Mouse (Mus musculus): ENCODE results near the gene Tbc1d25. TPM values are rescaled to one million over a fixed set of nuclear protein-coding genes. Genes with fewer than 3 reads are reported as not detected.

Tbc1d25 gene
- polyA plus RNA-seq, 1 experiment from 2014 or later = 22.3 TPM

DNA sequence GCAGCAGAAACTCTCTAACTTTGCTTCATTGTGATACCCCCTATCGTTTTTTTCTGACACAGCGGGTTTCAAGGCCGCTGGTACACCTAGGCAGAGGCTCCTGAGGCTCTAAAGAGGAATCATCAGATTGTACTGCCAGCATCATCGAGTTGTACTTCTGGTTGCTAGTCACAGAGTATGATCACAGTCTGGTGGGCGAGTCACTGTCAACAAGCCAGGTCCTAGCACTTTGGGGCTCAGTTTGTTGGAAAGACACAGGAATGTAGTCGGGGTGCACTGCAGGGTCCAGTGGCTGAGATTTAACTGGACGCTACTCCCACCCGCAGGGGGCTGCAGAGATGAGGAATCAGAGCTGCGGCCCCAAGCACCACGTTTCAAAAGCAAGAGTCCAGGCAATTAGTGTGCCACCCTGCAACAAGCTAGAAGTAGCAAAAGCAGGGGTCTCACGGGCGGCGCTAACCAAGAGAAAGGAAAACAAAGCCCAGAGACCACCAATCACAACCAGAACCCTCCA lies 16.2 kb upstream of the Tbc1d25 start:
- H3K4me2 ChIP-seq (replicated peaks) = peak overlapping the region; percentile 69
- H3K9me3 ChIP-seq (ENCODE audit: control insufficient read depth, low read length) = no peaks in the 10 kb centered on the region
- DNase-seq (ENCODE audit: low spot score) = no peak
- WGBS = 25% methylated on average over 13 of the region's 13 CpGs
- H3K4me3 ChIP-seq (replicated peaks; ENCODE audit: low read length) = peak overlapping the region; percentile 45
- ATAC-seq (ENCODE audit: low FRiP score) = no peak
- H3K36me3 ChIP-seq (replicated peaks; ENCODE audit: control insufficient read depth, insufficient read depth) = no peaks in the 10 kb centered on the region
- peak overlapping the region; percentile 79 for H3K27ac ChIP-seq
- H3K9ac ChIP-seq = peak overlapping the region; percentile 50
- no peaks in the 10 kb centered on the region for H3K27me3 ChIP-seq (ENCODE audit: control insufficient read depth, insufficient read depth, low read length)
- no peaks in the 10 kb centered on the region for H3K4me1 ChIP-seq (replicated peaks; ENCODE audit: control insufficient read depth, insufficient read depth, low read length)

DNA sequence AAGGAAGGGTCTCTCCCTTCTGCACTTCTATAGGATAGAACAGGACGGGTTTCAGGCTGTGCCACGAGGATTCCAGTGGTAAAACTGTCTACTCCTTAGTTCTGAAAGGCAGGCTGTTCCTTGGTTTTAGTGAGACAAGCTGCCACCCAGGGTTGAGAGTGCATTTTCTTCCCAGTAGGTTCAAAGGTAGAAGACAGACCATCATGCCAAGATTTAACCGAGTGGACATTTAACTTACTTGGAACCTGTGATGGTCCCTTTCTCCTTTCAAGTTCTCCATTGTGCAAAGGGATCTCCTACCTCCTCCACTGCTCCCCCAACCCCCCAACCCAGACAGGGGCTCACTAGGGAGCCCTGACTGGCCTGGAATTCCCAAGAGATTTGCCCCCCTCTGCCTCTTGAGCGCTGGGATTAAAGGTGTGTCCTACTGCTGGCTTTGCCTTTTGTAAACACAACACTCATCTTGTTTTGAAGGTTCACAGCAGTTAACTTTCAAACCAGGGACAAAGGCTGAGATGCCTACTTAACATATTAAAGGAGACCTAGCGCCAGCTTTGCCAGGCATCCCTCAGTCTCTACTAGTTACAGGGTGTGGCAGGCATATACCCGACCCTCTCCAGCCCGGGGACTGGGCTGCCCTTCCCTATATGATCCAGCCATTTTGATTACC lies 7.0 kb upstream of the Tbc1d25 start:
- Histone ChIP-seq H3K9ac (no peak overlapping the region), H3K4me2 (replicated peaks) (no peak overlapping the region), H3K36me3 (replicated peaks; ENCODE audit: control insufficient read depth, insufficient read depth) (no peaks in the 10 kb centered on the region; the same call in 1 of the 2 replicates), H3K9me3 (ENCODE audit: control insufficient read depth, low read length) (no peaks in the 10 kb centered on the region), H3K27me3 (ENCODE audit: control insufficient read depth, insufficient read depth, low read length) (no peaks in the 10 kb centered on the region), H3K27ac (no peak overlapping the region), H3K4me1 (replicated peaks; ENCODE audit: control insufficient read depth, insufficient read depth, low read length) (no peaks in the 10 kb centered on the region), H3K4me3 (replicated peaks; ENCODE audit: low read length) (no peak overlapping the region)
- ATAC-seq (ENCODE audit: low FRiP score) (no peak), DNase-seq (ENCODE audit: low spot score) (no peak)
- WGBS = 19% methylated on average over 7 of the region's 7 CpGs

DNA sequence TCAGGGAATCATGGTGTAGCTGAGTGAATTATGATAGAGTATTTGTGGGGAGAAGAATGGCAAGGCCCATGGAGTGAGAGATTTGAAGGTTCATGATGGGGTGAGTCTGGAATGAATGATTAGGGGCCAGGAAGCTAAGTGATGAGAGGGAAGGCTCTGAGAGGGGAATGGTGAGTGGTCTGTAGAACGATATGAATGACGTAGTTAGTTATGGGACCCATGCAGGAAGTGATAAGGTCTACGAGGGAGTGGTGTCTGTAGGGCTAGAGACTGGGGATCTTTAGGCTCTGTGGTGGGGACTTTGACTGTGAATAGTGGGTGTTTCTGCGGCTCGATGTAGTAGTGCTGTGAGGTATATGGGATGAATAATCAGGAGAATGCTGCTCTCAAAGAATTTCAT lies 3.7 kb upstream of the Tbc1d25 start:
- Histone ChIP-seq H3K27ac (no peak overlapping the region), H3K4me1 (replicated peaks; ENCODE audit: control insufficient read depth, insufficient read depth, low read length) (0 out of 2 replicates have a peak, but pooled peaks cover 3% of the 10 kb centered on the region), H3K27me3 (ENCODE audit: control insufficient read depth, insufficient read depth, low read length) (no peaks in the 10 kb centered on the region), H3K4me3 (replicated peaks; ENCODE audit: low read length) (no peak overlapping the region), H3K9me3 (ENCODE audit: control insufficient read depth, low read length) (no peaks in the 10 kb centered on the region), H3K4me2 (replicated peaks) (no peak overlapping the region), H3K9ac (no peak overlapping the region), H3K36me3 (replicated peaks; ENCODE audit: control insufficient read depth, insufficient read depth) (no peaks in the 10 kb centered on the region)
- DNase-seq (ENCODE audit: low spot score) = no peak
- WGBS = 92% methylated on average over 5 of the region's 5 CpGs
- ATAC-seq (ENCODE audit: low FRiP score) = no peak

DNA sequence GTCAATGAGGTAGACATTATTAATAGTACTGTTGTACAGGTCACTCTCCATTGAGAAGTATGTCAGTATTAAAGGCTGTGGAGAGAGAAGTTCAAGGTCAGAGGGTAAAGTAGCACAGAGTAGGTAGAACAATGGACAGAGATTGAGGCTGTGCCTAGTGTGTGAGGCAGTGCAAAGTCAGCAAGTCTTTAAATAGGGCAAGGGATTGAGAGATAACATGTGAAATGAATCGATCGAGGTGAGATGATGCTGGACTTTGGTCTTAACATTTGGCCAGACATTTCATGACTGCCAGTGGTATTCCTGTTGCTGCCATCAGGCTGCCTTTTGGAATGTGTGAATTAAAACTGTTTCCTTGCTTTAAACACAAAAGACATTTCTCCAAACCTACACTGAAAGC lies 2.9 kb upstream of the Tbc1d25 start:
- no peaks in the 10 kb centered on the region for H3K36me3 ChIP-seq (replicated peaks; ENCODE audit: control insufficient read depth, insufficient read depth)
- H3K9me3 ChIP-seq (ENCODE audit: control insufficient read depth, low read length) = no peaks in the 10 kb centered on the region
- ATAC-seq (ENCODE audit: low FRiP score) = no peak
- H3K4me1 ChIP-seq (replicated peaks; ENCODE audit: control insufficient read depth, insufficient read depth, low read length) = 0 out of 2 replicates have a peak, but pooled peaks cover 6% of the 10 kb centered on the region
- 93% methylated on average over 2 of the region's 2 CpGs for WGBS
- H3K9ac ChIP-seq = no peak overlapping the region
- no peak overlapping the region for H3K4me2 ChIP-seq (replicated peaks)
- H3K27ac ChIP-seq = no peak overlapping the region
- H3K4me3 ChIP-seq (replicated peaks; ENCODE audit: low read length) = no peak overlapping the region
- no peaks in the 10 kb centered on the region for H3K27me3 ChIP-seq (ENCODE audit: control insufficient read depth, insufficient read depth, low read length)
- no peak for DNase-seq (ENCODE audit: low spot score)

DNA sequence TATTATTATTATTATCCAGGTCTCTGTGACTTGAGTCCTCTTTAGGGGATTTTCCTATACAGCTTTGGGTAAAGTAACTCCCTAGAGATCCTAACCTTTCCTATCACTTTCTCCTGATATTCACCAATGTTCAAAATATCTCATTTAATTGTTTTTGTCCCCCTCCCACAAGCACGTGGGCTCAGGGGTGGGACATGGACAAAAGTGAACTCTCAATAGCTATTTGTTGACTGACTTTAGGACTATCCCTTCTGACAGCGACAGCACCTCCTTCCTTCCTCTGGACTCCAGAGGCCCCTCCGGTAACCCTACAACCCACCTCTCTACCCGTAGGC lies 845 bp downstream of the Tbc1d25 start:
- no peaks in the 10 kb centered on the region for H3K9me3 ChIP-seq (ENCODE audit: control insufficient read depth, low read length)
- no peak overlapping the region for H3K27ac ChIP-seq
- H3K4me2 ChIP-seq (replicated peaks) = peak overlapping the region; percentile 54
- 0 out of 2 replicates have a peak, but pooled peaks cover 6% of the 10 kb centered on the region for H3K4me1 ChIP-seq (replicated peaks; ENCODE audit: control insufficient read depth, insufficient read depth, low read length)
- no peaks in the 10 kb centered on the region; the same call in 1 of the 2 replicates for H3K36me3 ChIP-seq (replicated peaks; ENCODE audit: control insufficient read depth, insufficient read depth)
- DNase-seq (ENCODE audit: low spot score) (peak; percentile 24), ATAC-seq (ENCODE audit: low FRiP score) (no peak)
- WGBS = 26% methylated on average over 4 of the region's 4 CpGs
- H3K9ac ChIP-seq = peak overlapping the region; percentile 65
- H3K27me3 ChIP-seq (ENCODE audit: control insufficient read depth, insufficient read depth, low read length) = no peaks in the 10 kb centered on the region
- peak overlapping the region; percentile 64 for H3K4me3 ChIP-seq (replicated peaks; ENCODE audit: low read length)

DNA sequence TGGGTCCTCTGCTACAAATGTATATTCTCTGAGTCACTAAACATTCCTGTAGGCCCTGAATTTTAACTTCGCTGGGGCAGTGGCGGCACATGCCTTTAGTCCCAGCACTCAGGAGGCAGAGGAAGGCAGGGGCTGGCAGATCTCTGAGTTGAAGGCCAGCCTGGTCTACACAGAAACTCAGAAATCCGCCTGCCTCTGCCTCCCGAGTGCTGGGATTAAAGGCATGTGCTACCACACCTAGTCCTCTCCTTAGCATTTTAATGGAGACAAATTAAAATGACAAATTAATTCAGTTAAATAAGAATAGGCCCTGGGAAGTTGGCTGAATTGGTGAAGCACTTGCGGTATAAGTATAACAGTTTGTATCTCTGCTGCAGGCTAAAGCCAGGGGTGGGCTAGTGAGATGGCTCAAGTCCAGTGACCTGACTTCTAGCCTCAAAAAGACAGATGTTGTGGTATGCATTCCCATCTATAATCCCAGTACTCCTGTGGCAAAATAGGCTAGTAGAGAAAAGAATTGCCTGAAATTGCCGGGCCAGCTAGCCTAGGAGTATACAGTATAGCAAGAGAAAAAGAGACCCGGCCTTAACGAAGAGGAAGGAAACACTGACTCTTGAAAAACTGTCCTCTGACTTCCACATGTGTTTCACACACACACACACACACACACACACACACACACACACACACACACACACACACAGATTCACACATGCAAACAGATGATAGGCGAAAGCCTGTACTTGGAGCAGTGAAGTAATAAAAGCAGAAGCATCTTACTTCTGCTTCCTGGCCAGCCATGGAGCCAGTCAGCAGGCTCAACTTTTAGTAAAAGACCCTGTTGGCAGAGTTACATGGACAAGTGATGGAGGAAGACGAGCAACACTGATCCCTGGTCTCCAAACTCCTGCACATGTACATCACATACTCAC lies 8.0 kb downstream of the Tbc1d25 start:
- H3K4me2 ChIP-seq (replicated peaks) = no peak overlapping the region
- H3K4me3 ChIP-seq (replicated peaks; ENCODE audit: low read length) = no peak overlapping the region
- H3K27ac ChIP-seq = no peak overlapping the region
- H3K27me3 ChIP-seq (ENCODE audit: control insufficient read depth, insufficient read depth, low read length) = no peaks in the 10 kb centered on the region
- H3K9me3 ChIP-seq (ENCODE audit: control insufficient read depth, low read length) = no peaks in the 10 kb centered on the region
- WGBS = 91% methylated on average over 10 of the region's 10 CpGs
- no peaks in the 10 kb centered on the region for H3K4me1 ChIP-seq (replicated peaks; ENCODE audit: control insufficient read depth, insufficient read depth, low read length)
- H3K9ac ChIP-seq = no peak overlapping the region
- ATAC-seq (ENCODE audit: low FRiP score) = no peak
- DNase-seq (ENCODE audit: low spot score) = no peak
- H3K36me3 ChIP-seq (replicated peaks; ENCODE audit: control insufficient read depth, insufficient read depth) = no peaks in the 10 kb centered on the region; the same call in none of the 2 replicates

DNA sequence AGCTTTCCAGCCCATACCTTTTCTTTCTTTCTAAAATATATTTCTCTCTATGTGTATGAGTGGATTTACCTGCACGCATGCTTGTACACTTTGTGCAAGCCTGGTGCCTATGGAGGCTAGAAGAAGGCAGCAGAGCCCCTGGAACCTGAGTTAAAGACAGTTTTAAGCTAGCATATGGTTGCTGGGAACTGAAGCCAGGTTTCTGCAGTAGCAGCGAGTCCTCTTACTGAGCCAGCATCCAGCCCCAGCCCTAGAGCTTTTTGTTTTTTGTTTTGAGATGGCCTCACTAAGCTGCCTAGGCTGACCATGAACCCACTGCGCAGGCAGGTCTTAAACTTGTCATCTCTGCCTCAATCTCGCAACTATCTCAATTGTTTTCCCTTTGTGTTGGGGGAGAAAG lies 11.5 kb downstream of the Tbc1d25 start:
- Histone ChIP-seq H3K36me3 (replicated peaks; ENCODE audit: control insufficient read depth, insufficient read depth) (no peaks in the 10 kb centered on the region), H3K9me3 (ENCODE audit: control insufficient read depth, low read length) (no peaks in the 10 kb centered on the region), H3K4me2 (replicated peaks) (no peak overlapping the region), H3K27ac (no peak overlapping the region), H3K9ac (no peak overlapping the region), H3K4me3 (replicated peaks; ENCODE audit: low read length) (no peak overlapping the region), H3K4me1 (replicated peaks; ENCODE audit: control insufficient read depth, insufficient read depth, low read length) (no peaks in the 10 kb centered on the region), H3K27me3 (ENCODE audit: control insufficient read depth, insufficient read depth, low read length) (no peaks in the 10 kb centered on the region)
- 93% methylated on average over 4 of the region's 4 CpGs for WGBS
- ATAC-seq (ENCODE audit: low FRiP score) = no peak
- DNase-seq (ENCODE audit: low spot score) = no peak

DNA sequence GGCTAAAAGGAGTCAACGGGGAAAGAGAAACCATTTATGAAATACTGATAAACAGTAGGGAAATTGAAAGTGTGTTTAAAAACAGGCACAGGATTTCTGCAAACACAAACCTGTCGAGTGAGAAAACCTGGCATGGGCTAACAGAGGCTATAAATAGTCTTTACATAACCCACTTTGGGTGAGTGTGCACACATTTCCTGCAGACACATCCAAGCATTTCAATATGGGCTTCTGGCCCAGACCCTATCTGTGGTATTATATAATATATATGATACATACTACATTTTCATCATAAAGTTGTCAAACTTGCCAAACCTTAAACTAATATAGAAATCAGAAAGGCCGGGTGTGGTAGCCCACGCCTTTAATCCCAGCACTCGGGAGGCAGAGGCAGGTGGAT lies 12.9 kb downstream of the Tbc1d25 start:
- H3K27me3 ChIP-seq (ENCODE audit: control insufficient read depth, insufficient read depth, low read length) = no peaks in the 10 kb centered on the region
- WGBS = 91% methylated on average over 5 of the region's 5 CpGs
- H3K36me3 ChIP-seq (replicated peaks; ENCODE audit: control insufficient read depth, insufficient read depth) = peaks cover 8% of the 10 kb centered on the region; the same call in 1 of the 2 replicates
- no peak overlapping the region for H3K4me2 ChIP-seq (replicated peaks)
- ATAC-seq (ENCODE audit: low FRiP score) = no peak
- H3K9ac ChIP-seq = no peak overlapping the region
- no peaks in the 10 kb centered on the region for H3K4me1 ChIP-seq (replicated peaks; ENCODE audit: control insufficient read depth, insufficient read depth, low read length)
- no peaks in the 10 kb centered on the region for H3K9me3 ChIP-seq (ENCODE audit: control insufficient read depth, low read length)
- no peak overlapping the region for H3K4me3 ChIP-seq (replicated peaks; ENCODE audit: low read length)
- DNase-seq (ENCODE audit: low spot score) = no peak
- no peak overlapping the region for H3K27ac ChIP-seq
